Comparison of ENCODE assay signal across 9 mouse cellular contexts in genomic region chr13:107879535-107879934, GRCm38 (mm10).
A peak's percentile ranks its signal among the peaks of the same experiment; 100 is the strongest.
DNase-seq lines count a peak whose midpoint lies in the region; ATAC-seq lines count a peak whose summit lies in the region.
"Had no signal": no experiment of that assay in that cellular context is flagged by ENCODE, and none has a peak within 500 bp of the region (broad histone marks: within the 10 kb centered on the region; RNA-seq: fewer than 3 reads in every experiment).

No protein-coding gene starts in this region.

- 60% methylated on average over 8 of the region's 8 CpGs for WGBS in heart, embryonic 10.5 days
- 61% methylated on average over 6 of the region's 8 CpGs for WGBS in kidney, embryonic 16.5 days

- H3K36me3 ChIP-seq in heart, embryonic 10.5 days: peaks cover 2% of the 10 kb centered on the region; the same call in 1 of the 2 replicates
- H3K36me3 ChIP-seq in kidney, embryonic 16.5 days (ENCODE audit: insufficient read depth, low read length): 0 out of 2 replicates have a peak, but pooled peaks cover 5% of the 10 kb centered on the region

- H3K9me3 ChIP-seq in heart, embryonic 10.5 days: no peaks in the 10 kb centered on the region
- peaks cover 5% of the 10 kb centered on the region; the same call in 1 of the 2 replicates for H3K9me3 ChIP-seq in kidney, embryonic 16.5 days (ENCODE audit: low read length)

- no peak overlapping the region for H3K4me3 ChIP-seq in heart, embryonic 10.5 days
- H3K4me3 ChIP-seq in kidney, embryonic 16.5 days (ENCODE audit: low read length): no peak overlapping the region

- H3K9ac ChIP-seq in kidney, embryonic 16.5 days (replicated peaks; ENCODE audit: low read length): no peak overlapping the region

- no peak overlapping the region for H3K4me2 ChIP-seq in kidney, embryonic 16.5 days (replicated peaks; ENCODE audit: low read depth, low read length)

- peak; percentile 95 for DNase-seq in heart, adult 11 months
- no peak for DNase-seq in heart, embryonic 10.5 days (ENCODE audit: low spot score)
- peak; percentile 86 for DNase-seq in 416B (ENCODE audit: low read depth)
- DNase-seq in gastrocnemius, postnatal 25 days: peak; percentile 23
- DNase-seq in B cell, adult 2 months: no peak
- DNase-seq in embryo, embryonic 10 days (ENCODE audit: low spot score): no peak

- no peak overlapping the region for H3K27ac ChIP-seq in heart, embryonic 10.5 days
- H3K27ac ChIP-seq in kidney, embryonic 16.5 days (ENCODE audit: low read length): no peak overlapping the region

- H3K4me1 ChIP-seq in heart, embryonic 10.5 days: peaks cover 8% of the 10 kb centered on the region
- H3K4me1 ChIP-seq in kidney, embryonic 16.5 days (ENCODE audit: insufficient read depth, low read length): peaks cover 39% of the 10 kb centered on the region

- peak; percentile 57; the same call in 1 of the 2 replicates for ATAC-seq in kidney, embryonic 16.5 days (ENCODE audit: low FRiP score, low TSS enrichment)
- ATAC-seq in erythroid progenitor cell, adult 5-6 weeks (replicated peaks; ENCODE audit: low FRiP score, poor library complexity, severe bottlenecking): no peak

- H3K27me3 ChIP-seq in heart, embryonic 10.5 days (ENCODE audit: insufficient read depth, poor library complexity, severe bottlenecking): no peaks in the 10 kb centered on the region
- no peaks in the 10 kb centered on the region for H3K27me3 ChIP-seq in kidney, embryonic 16.5 days (ENCODE audit: insufficient read depth, low read length)
- H3K27me3 ChIP-seq: CH12.LX had no signal

Comparison
In these comparisons a context has a peak if more than half of its experiments do, and no peak if none do; other contexts are left out.
1. DNase-seq: peak in heart, adult 11 months (single experiment), 416B (single experiment) and gastrocnemius, postnatal 25 days (single experiment); none in heart, embryonic 10.5 days (single experiment), B cell, adult 2 months (0 of 2) and embryo, embryonic 10 days (single experiment).